Mouse (Mus musculus) lung, postnatal 36 days (tissue): ENCODE measurements at regions not wholly inside any gene's neighbourhood (a gene's known extent, or its start where the extent isn't known, plus 50 kb on each side); places are given as distances from the start of the nearest gene placed in this dataset.

Source experiments
- DNase-seq: peaks from one replicate; pipeline ENCODE4 v3.0.0; 2022; ENCODE audit warnings: mixed read lengths

GRCm38 (mm10) chr16:5368897-5369558, 113.2 kb upstream of the Eef2kmt start:
- DNase-seq = no peak

GRCm38 (mm10) chr16:5368357-5368756, 112.6 kb upstream of the Eef2kmt start:
- DNase-seq = no peak

- DNase-seq = peak; percentile 5
Observed at GRCm38 (mm10) chr16:5367581-5368119, 111.9 kb upstream of the Eef2kmt start.

GRCm38 (mm10) chr16:5366021-5366420, 110.2 kb upstream of the Eef2kmt start:
- no peak for DNase-seq

GRCm38 (mm10) chr16:5363007-5363570, 107.3 kb upstream of the Eef2kmt start:
- DNase-seq = no peak

GRCm38 (mm10) chr16:5359193-5359592, 103.4 kb upstream of the Eef2kmt start:
- DNase-seq = no peak

- no peak for DNase-seq
Observed at GRCm38 (mm10) chr16:5353881-5354280, 98.1 kb upstream of the Eef2kmt start.

GRCm38 (mm10) chr16:5351890-5352571, 96.2 kb upstream of the Eef2kmt start:
- peak; percentile 46 for DNase-seq

- DNase-seq = no peak
Observed at GRCm38 (mm10) chr16:5347151-5347550, 91.4 kb upstream of the Eef2kmt start.

GRCm38 (mm10) chr16:5342326-5342725, 86.5 kb upstream of the Eef2kmt start:
- no peak for DNase-seq

- DNase-seq = no peak
Observed at GRCm38 (mm10) chr16:5316271-5316670, 60.5 kb upstream of the Eef2kmt start.

- DNase-seq = no peak
Observed at GRCm38 (mm10) chr16:5313261-5313660, 57.5 kb upstream of the Eef2kmt start.

GRCm38 (mm10) chr16:5311456-5311855, 55.7 kb upstream of the Eef2kmt start:
- no peak for DNase-seq

GRCm38 (mm10) chr16:5310736-5311135, 55.0 kb upstream of the Eef2kmt start:
- DNase-seq = no peak

- DNase-seq = no peak
Observed at GRCm38 (mm10) chr16:5307761-5308160, 52.0 kb upstream of the Eef2kmt start.

- DNase-seq = no peak
Observed at GRCm38 (mm10) chr16:5307249-5307605, 51.4 kb upstream of the Eef2kmt start.

- peak; percentile 91 for DNase-seq
Observed at GRCm38 (mm10) chr16:5306588-5307248, 50.9 kb upstream of the Eef2kmt start.
